Mouse (Mus musculus) liver, embryonic 14.5 days (tissue): ENCODE measurements around the gene Cenpa.

Experiments
- CTCF ChIP-seq: IDR thresholded peaks from 2 replicates; pipeline ENCODE4 v1.5.1; 2016; ENCODE audit warnings: antibody characterized with exemption, low read depth, control low read depth
- EP300 ChIP-seq: IDR thresholded peaks from 2 replicates; pipeline ENCODE4 v1.6.1; 2016; ENCODE audit warnings: antibody characterized with exemption, low read depth

DNA sequence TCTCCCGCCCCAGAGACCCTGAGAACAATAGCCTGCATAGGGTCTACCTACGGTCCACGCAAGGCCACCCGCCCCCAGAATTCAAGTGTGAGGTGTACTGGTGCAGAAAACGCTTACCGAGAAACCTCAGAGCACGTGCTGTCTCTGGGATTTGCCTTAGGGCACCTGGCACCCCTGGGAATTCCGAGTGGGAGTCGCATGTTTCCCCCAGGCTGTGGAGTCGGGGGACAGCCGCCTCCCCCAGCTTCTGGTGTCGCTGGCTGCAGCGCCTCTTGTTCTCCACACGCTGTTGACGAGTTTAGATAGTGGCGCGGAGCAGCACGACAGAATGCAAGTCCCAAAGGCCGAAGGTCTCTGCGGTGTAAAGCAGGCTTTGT, 46.7 kb downstream of the Cenpa start:
- TF ChIP-seq CTCF (no peak), EP300 (no peak)
